Comparison of ENCODE assay signal across 22 mouse cellular contexts in genomic region chr17:29405501-29405900, GRCm38 (mm10). TPM values are rescaled to one million over a fixed set of nuclear protein-coding genes. Genes with fewer than 3 reads are reported as not detected.
DNase-seq lines count a peak whose midpoint lies in the region; TF ChIP-seq lines count a peak whose summit lies in the region.
"Had no signal": no experiment of that assay in that cellular context is flagged by ENCODE, and none has a peak within 500 bp of the region (broad histone marks: within the 10 kb centered on the region; RNA-seq: fewer than 3 reads in every experiment).

No protein-coding gene starts in this region.

- peak; percentile 75 for DNase-seq in heart, adult 11 months
- no peak for DNase-seq in heart, postnatal 36 days
- DNase-seq in ES-E14 (ENCODE audit: low read depth, low spot score), result no peak
- DNase-seq in ZHBTc4 (ENCODE audit: low read depth, low spot score), result peak; percentile 70
- no peak for DNase-seq in gastrocnemius, adult 8-10 months (ENCODE audit: low spot score in 2 of 2)
- DNase-seq in urinary bladder, adult 2 months (ENCODE audit: low spot score), result no peak
- DNase-seq: adrenal gland, adult 8-10 months; adrenal gland, postnatal 14 days; adrenal gland, postnatal 36 days; B cell, adult 2 months; cerebellum, adult 11 months; cerebellum, adult 18-20 months; cerebellum, adult 8-10 months; cerebellum, adult 9-11 months; cerebellum, postnatal 14 days; cerebellum, postnatal 36 days; forebrain, postnatal 0 days had no signal

- intact Hi-C loops in heart, postnatal 36 days (cut with DNase I), result no loop called here

- H3K36me3 ChIP-seq in ES-E14 (ENCODE audit: control insufficient read depth, insufficient read depth, low read length, poor library complexity, severe bottlenecking), result no peaks in the 10 kb centered on the region
- H3K36me3 ChIP-seq: embryonic facial prominence, embryonic 13.5 days; embryonic facial prominence, embryonic 15.5 days; forebrain, embryonic 15.5 days had no signal

- H3K27ac ChIP-seq in ES-E14 (ENCODE audit: insufficient read depth, low read depth, low read length, poor library complexity, severe bottlenecking), result no peak overlapping the region
- H3K27ac ChIP-seq: embryonic facial prominence, embryonic 13.5 days; embryonic facial prominence, embryonic 15.5 days; forebrain, embryonic 13.5 days; forebrain, embryonic 15.5 days had no signal

- H3K4me1 ChIP-seq in ES-E14 (ENCODE audit: control insufficient read depth in 2 of 2, insufficient read depth in 2 of 2, low read length in 2 of 2, poor library complexity in 1 of 2), result peaks cover 2 to 5% of the 10 kb centered on the region in 2 experiments; a peak in 2 of 4 replicates
- H3K4me1 ChIP-seq: embryonic facial prominence, embryonic 13.5 days; embryonic facial prominence, embryonic 15.5 days; forebrain, embryonic 13.5 days; forebrain, embryonic 15.5 days had no signal

- no peak overlapping the region for H3K9ac ChIP-seq in ES-E14 (ENCODE audit: insufficient read depth, low read depth, low read length, poor library complexity, severe bottlenecking)
- H3K9ac ChIP-seq: embryonic facial prominence, embryonic 13.5 days; embryonic facial prominence, embryonic 15.5 days; forebrain, embryonic 13.5 days; forebrain, embryonic 15.5 days; forebrain, postnatal 0 days had no signal

- H3K4me3 ChIP-seq in ES-E14 (ENCODE audit: insufficient read depth in 1 of 2, low read depth in 1 of 2, low read length in 2 of 2, poor library complexity in 1 of 2, severe bottlenecking in 1 of 2), result no peak overlapping the region
- H3K4me3 ChIP-seq: embryonic facial prominence, embryonic 13.5 days; embryonic facial prominence, embryonic 15.5 days; erythroblast, embryonic 14.5 days; forebrain, embryonic 13.5 days; forebrain, embryonic 15.5 days had no signal

- no peaks in the 10 kb centered on the region for H3K9me3 ChIP-seq in ES-E14 (ENCODE audit: control insufficient read depth, insufficient read depth, low read depth, low read length)
- H3K9me3 ChIP-seq: embryonic facial prominence, embryonic 13.5 days; embryonic facial prominence, embryonic 15.5 days; forebrain, embryonic 13.5 days; forebrain, embryonic 15.5 days had no signal

- in situ Hi-C loops in ES-E14 (cut with MboI; ENCODE audit: low sequenced_read_pairs in 2 of 2, unreplicated experiment in 2 of 2), result no loop called here

TF ChIP-seq in ES-E14, 5 proteins besides CTCF, POLR2A, EP300 and RAD21:
- TF ChIP-seq HCFC1 (IDR thresholded peaks at IDR 0.05; ENCODE audit: borderline replicate concordance, insufficient read depth, low read length) (no peak), ZC3H11A (IDR thresholded peaks at IDR 0.05; ENCODE audit: borderline replicate concordance, low read depth, low read length) (no peak), CHD2 (IDR thresholded peaks at IDR 0.05; ENCODE audit: low read depth, low read length) (no peak), ZNF384 (IDR thresholded peaks at IDR 0.05; ENCODE audit: low read depth, low read length) (no peak), MAFK (IDR thresholded peaks at IDR 0.05; ENCODE audit: insufficient read depth, low read depth, low read length) (peak; percentile 60; the same call in 1 of the 2 replicates)
TF ChIP-seq in ES-E14: peak in this region for 1.

RNA-seq across cellular contexts. Expression of gene Fgd2, which starts 44.8 kb away (rescaled TPM):
- 1 to 10 TPM; 3.5 to 4.5 TPM for total RNA-seq in heart, postnatal 36 days (2021)
- 1.9 and 3.8 TPM in 2 replicates for total RNA-seq in ES-E14 (2012; rRNA removed)
- 1 to 10 TPM in 1 of 4 experiments, under 1 TPM in 3; 0.38 to 1.0 (median 0.67) TPM for total RNA-seq in gastrocnemius, adult 8-10 months (2022)
- 19.0 and 26.4 TPM in 2 replicates for polyA plus RNA-seq in urinary bladder, adult 2 months (2012; rRNA removed)

RNA-seq across cellular contexts. Expression of gene Mtch1, which starts 57.8 kb away (rescaled TPM):
- total RNA-seq in heart, postnatal 36 days (2021), result 100 to 1,000 TPM; 201 to 211 TPM
- total RNA-seq in ES-E14 (2012; rRNA removed), result 187 and 217 TPM in 2 replicates
- 10 to 100 TPM; 74.1 to 82.3 (median 80.3) TPM for total RNA-seq in gastrocnemius, adult 8-10 months (2022)
- 263 and 279 TPM in 2 replicates for polyA plus RNA-seq in urinary bladder, adult 2 months (2012; rRNA removed)

Comparison
In these comparisons a context has a peak if more than half of its experiments do, and no peak if none do; other contexts are left out.
1. DNase-seq: peak in heart, adult 11 months (single experiment) and ZHBTc4 (single experiment); none in heart, postnatal 36 days (0 of 2), ES-E14 (single experiment), gastrocnemius, adult 8-10 months (0 of 2) and urinary bladder, adult 2 months (single experiment).